In genomic region chr7:123850272-123851197, GRCm38 (mm10) we compare ENCODE assay signal across 10 mouse cellular contexts.
A peak's percentile ranks its signal among the peaks of the same experiment; 100 is the strongest.
DNase-seq lines count a peak whose midpoint lies in the region; ATAC-seq lines count a peak whose summit lies in the region.
"Had no signal": no experiment of that assay in that cellular context is flagged by ENCODE, and none has a peak within 500 bp of the region (broad histone marks: within the 10 kb centered on the region; RNA-seq: fewer than 3 reads in every experiment).

No protein-coding gene starts in this region.

- no peak overlapping the region for H3K4me3 ChIP-seq in kidney, embryonic 16.5 days (ENCODE audit: low read length)
- H3K4me3 ChIP-seq: limb, embryonic 12.5 days; midbrain, embryonic 12.5 days had no signal

- WGBS in kidney, embryonic 16.5 days = 83% methylated on average over 10 of the region's 10 CpGs

- peak; percentile 13 for DNase-seq in adrenal gland, postnatal 14 days
- no peak for DNase-seq in adrenal gland, postnatal 4 days (ENCODE audit: low spot score in 2 of 2)
- peak; percentile 27 for DNase-seq in kidney, postnatal 10 days
- peak; percentile 33 for DNase-seq in 416B (ENCODE audit: low read depth)
- peak; percentile 22 to 68 for DNase-seq in cerebellum, postnatal 25 days
- DNase-seq in thymus, postnatal 0 days (ENCODE audit: low spot score) = no peak
- DNase-seq in left cerebral cortex, adult 18-20 months (ENCODE audit: low spot score in 2 of 2) = no peak

- no peak overlapping the region for H3K27ac ChIP-seq in kidney, embryonic 16.5 days (ENCODE audit: low read length)
- H3K27ac ChIP-seq: midbrain, embryonic 12.5 days had no signal

- no peaks in the 10 kb centered on the region for H3K9me3 ChIP-seq in kidney, embryonic 16.5 days (ENCODE audit: low read length)
- H3K9me3 ChIP-seq: limb, embryonic 12.5 days; midbrain, embryonic 12.5 days had no signal

- no peak overlapping the region for H3K4me2 ChIP-seq in kidney, embryonic 16.5 days (replicated peaks; ENCODE audit: low read depth, low read length)
- H3K4me2 ChIP-seq: limb, embryonic 12.5 days; midbrain, embryonic 12.5 days had no signal

- H3K36me3 ChIP-seq in kidney, embryonic 16.5 days (ENCODE audit: insufficient read depth, low read length) = no peaks in the 10 kb centered on the region
- H3K36me3 ChIP-seq: limb, embryonic 12.5 days; midbrain, embryonic 12.5 days had no signal

- H3K9ac ChIP-seq in kidney, embryonic 16.5 days (replicated peaks; ENCODE audit: low read length) = no peak overlapping the region
- H3K9ac ChIP-seq: limb, embryonic 12.5 days; midbrain, embryonic 12.5 days had no signal

- no peaks in the 10 kb centered on the region for H3K27me3 ChIP-seq in kidney, embryonic 16.5 days (ENCODE audit: insufficient read depth, low read length)
- H3K27me3 ChIP-seq: limb, embryonic 12.5 days; midbrain, embryonic 12.5 days had no signal

- ATAC-seq in kidney, embryonic 16.5 days (ENCODE audit: low FRiP score, low TSS enrichment) = no peak

- H3K4me1 ChIP-seq in kidney, embryonic 16.5 days (ENCODE audit: insufficient read depth, low read length) = no peaks in the 10 kb centered on the region
- H3K4me1 ChIP-seq: midbrain, embryonic 12.5 days had no signal

Comparison
In these comparisons a context has a peak if more than half of its experiments do, and no peak if none do; other contexts are left out.
1. DNase-seq: peak in adrenal gland, postnatal 14 days (single experiment), kidney, postnatal 10 days (single experiment), 416B (single experiment) and cerebellum, postnatal 25 days (2 of 2); none in adrenal gland, postnatal 4 days (0 of 2), thymus, postnatal 0 days (single experiment) and left cerebral cortex, adult 18-20 months (0 of 2).